Mouse (Mus musculus): ENCODE measurements around the gene Neurod4.
A peak's percentile ranks its signal among the peaks of the same experiment; 100 is the strongest.
"Not testable (repeated sequence)": the region's sequence is repeated elsewhere in the genome, so short reads cannot be mapped to it uniquely, and the experiment has no call there.

Neurod4 gene

DNA sequence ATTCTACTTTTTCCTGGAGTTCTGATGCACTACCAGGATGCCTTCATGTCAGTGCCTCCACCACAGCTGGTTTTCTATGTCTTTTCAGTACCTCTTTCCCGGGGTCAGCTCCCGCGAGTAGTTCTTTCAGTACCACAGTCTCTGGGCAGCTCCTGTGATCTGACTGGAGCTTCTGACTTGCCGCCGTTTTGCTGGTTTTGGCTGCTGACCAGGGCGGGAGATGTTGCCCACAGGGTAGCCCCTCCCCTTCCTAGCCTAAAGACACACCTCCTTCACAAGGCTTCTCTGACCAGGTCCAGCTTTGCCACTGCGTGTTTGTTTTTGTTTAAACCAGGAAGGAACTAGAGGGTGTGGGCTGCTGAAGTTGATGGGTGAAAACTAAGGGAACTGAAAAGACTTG is at the start of gene Neurod4:
Gene Neurod4, minus strand, starts transcription at position 175 of the 400 bp plus-strand sequence.
- peak; percentile 16 to 27 for DNase-seq

DNA sequence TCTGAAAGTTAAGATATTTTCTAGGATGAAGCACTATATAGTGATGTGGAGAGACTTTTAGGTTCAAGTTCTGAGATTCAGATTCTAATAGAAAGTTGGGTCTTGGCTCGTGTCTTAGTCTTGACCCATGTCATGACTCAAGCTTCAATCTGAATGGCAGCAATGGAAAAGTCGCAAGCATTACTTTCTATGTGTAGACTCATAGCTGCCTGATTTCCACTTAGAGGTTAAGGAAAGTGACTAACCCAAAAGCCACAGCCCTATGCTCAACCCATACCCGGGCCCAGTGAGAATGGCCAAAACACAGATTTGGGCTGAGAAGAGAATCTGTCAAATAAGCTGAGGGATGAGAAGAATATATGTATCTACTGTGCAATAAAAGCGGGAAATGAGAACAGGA is 44.2 kb upstream of the Neurod4 start:
- no peak for DNase-seq

DNA sequence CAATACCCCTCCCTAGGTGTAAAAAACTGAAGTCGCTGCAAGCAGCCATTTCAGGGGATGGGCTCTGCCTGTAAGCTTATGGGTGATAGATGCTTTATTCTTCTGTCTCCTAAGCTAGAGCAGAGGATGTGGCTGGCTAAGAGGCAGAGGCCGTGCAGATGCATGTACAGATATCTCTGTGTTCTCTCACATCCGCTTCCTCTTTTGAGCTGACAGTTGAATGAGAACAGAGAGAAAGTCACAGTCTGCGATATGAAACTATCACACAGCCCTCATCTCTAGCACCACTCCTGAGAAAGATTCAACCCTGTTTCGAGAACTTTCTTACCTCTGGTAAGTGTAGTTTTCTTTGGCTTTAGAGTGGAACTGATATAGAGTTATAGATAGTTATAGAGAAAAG is 42.6 kb upstream of the Neurod4 start, which contains the start of gene Tespa1:
Gene Tespa1, plus strand, starts transcription at position 234 of the 400 bp plus-strand sequence.
- DNase-seq, result no peak

DNA sequence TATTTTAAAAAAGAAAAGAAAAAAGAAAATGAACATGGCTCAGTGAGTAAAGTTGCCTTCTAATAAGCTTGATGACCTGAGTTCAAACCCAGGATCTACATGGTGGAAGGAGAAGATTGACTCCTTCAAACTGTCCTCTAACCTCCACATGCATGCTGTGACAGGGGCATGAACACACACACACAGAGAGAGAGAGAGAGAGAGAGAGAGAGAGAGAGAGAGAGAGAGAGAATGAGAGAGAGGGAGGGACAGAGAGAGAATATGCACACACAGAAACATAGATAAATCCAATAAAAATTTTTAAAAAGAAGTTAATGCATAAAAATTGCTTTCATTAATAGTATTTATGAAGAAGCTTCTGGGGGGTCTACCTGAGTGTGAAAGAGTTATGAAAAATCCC is 42.0 kb upstream of the Neurod4 start:
- no peak for DNase-seq

DNA sequence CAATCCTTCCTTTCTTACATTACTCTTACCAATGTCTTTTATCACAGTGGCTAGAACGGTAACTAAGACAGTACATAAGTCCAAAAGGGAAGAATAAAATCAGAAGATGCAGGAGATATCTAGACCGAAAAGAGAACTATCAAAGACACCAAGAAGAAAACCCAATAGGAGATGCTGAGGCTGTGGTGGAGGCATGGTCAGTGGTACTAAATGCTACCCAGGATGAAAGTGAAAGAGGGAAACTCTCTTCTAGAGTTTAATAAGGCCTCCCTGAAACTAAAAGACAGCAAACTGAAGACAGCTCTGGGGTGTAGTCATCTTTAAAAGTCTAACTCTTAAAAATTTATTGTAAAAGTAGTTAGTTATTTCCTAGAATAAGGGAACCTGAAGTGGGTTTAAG is 40.7 kb upstream of the Neurod4 start:
- no peak for DNase-seq

DNA sequence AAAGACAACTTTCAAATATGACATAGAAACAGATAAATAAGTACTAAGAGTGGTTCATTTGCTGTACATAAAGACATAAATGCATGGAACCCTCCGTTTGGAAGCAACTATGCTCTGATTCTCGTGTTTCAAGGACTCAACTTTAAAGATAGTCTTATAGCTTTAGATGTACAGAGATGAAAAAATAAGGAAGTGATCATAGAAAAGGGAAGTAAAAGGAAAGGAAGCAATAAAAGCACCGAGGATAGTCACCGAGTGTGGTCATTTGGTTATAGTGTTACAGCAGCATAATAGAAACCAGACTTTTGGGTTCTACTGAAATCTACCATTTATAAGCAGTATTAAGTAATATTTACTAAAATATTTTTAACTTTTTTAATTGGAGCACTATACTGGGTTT is 38.7 kb upstream of the Neurod4 start:
- DNase-seq, result no peak

DNA sequence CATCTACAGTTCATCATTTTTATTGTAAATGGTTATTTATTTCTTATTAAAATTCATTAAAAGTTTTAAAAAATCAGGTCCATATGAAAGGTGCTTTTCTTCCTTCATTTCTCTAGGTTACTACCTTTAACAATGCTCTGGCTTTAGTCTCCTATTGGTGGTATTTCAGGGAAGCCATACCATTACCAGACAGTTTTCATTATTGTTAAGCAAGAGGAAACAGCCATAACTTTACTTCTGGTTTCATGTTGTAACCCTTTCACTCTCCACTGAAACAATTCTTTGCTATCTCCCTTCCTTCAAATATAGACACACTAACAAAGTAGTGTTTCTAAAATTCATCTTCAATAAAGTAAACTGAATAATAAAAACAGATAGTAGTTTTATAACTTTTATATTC is 35.8 kb upstream of the Neurod4 start:
- no peak for DNase-seq

DNA sequence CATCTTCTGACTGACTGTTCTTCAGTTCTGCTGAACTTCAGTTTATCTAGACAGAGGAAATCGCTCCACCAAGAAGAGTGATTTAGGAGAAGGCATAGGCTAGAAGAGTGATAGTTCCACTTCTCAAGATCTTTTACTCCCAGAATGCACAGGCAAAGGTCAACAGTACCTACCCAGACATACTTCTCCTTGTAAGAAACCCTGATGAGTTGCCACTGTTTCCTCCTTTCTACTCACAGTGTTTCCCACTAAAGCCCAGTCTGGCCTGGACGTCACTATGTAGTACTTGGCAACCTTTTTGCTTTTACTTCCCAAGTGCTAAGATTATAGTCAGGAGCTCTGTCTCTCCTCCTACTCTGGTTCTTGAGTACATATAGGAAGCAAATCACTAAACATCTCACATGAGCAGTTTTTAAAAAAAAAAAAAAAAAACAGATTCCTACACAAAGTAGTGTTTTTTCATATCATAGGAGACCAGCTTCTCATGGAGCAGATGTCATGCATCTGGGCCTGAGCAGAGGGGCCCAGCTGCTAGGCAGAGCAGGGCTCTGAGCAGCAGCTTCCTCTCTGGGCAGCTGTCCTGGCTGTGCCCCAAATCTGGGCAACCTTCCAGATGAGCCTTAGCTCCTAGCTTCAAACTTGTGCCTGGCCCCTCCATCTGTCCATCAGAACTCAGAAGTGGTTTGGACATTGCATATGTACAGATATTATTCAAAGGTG is 34.2 kb upstream of the Neurod4 start:
- peak; percentile 22 to 80 for DNase-seq

DNA sequence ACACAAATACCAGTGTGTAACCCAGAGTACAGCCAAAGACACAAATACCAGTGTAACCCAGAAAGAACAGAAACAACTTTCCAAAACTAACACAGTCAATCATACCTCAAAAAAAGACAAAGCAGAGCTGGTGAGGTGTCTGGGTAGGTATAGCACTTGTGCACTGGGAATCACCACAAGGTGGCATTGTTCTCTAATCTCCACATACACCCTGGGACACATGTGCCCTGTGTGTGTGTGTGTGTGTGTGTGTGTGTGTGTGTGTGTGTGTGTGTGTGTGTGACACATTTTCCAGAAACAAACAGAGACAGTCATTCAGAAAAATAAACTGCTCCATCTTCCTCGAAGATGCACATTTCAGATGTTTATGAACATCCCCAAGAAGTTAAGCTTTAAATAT is 33.5 kb upstream of the Neurod4 start:
- no peak for DNase-seq

DNA sequence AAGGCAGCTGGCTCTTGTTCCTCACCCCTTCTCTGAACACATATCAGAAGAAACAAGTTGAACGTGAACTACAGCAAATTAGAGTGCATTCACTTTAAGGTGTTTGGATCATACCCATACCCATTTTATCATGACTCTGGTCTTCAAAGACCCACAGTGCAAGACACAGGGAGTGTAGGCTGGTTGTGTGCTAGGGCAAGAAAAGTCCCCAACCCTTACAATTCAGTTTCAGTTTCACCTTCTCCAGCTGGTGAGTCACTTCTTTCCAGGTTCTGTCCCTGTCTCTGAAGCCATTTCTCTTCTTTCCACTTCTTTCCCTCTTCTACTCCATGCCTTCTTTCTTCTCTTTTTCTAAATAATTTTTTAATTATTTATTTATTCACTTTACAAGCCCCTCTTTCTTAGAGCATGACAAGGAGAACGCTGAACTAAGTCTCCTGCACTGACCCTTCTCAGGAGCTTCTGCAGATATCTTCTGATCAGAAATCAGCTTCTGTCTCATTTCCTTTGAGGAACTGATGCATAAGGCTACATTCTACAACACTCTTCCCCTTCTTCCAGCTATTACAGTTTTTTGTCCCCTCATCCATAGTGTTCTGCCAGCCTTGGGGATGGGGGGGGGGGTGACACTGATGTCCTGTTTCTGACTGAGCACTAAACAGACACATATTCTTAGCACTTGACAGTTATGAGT is 31.6 kb upstream of the Neurod4 start:
- DNase-seq, result no peak

DNA sequence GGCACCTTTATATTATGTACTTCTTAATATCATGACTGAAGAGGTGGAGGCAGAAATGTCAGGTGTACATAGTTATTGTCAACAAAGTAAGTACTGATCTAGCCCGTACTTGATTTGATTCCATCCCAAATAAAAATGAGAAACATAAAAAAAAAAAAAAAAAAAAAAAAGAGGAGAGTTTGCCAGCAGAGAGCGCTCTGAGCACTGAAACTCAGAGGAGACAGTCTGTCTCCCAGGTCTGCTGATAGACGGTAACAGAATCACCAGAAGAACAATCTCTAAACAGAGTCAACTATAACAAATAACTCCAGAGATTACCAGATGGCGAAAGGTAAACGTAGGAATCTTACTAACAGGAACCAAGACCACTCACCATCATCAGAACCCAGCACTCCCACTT is 24.1 kb upstream of the Neurod4 start:
- DNase-seq, result not testable (repeated sequence)

DNA sequence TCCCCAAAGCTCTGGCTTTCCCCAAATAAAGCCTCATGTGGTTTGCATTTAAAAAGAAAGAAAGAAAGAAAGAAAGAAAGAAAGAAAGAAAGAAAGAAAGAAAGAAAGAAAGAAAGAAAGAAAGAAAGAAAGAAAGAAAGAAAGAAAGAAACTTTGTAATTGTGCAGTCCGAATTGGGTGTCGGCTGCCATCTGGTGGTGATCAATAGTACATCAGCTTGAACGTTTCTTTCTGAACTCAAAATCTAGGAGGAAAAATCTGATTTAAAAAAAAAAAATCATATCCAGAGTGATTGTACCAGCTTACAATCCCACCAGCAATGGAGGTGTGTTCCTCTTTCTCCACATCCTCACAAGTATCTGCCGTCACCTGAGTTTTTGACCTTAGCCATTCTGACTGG is 18.7 kb upstream of the Neurod4 start:
- not testable (repeated sequence) for DNase-seq

DNA sequence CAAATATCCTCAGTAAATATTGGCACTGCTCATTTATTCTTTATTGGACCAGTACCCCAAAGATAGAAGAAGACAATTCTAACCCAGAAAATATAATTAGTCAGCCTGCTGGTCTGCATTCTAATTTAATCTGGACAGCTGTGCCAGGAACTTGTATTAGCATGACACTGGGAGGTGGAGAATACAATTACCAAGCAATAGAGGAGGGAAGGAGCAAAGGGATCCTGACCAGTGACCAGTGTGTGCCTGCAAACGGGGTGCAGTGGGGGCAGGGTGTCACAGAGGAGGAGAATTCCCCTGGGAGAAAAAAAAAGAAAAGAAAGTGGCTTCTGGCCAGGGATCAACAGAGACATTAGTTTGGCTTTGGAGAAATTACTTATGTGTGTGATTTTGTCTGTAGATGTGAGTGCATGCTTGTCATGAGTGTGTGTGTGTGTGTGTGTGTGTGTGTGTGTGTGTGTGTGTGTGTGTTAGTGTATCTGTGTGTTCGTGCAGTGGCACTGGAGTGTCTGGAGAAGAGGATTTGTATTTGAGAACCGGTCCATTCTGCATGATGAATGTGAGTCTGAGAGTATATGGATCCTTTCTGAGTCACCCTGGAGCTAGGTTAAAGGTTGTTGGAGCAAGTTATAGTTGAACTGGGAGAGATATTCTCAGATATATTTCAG is 13.8 kb upstream of the Neurod4 start:
- DNase-seq, result no peak

DNA sequence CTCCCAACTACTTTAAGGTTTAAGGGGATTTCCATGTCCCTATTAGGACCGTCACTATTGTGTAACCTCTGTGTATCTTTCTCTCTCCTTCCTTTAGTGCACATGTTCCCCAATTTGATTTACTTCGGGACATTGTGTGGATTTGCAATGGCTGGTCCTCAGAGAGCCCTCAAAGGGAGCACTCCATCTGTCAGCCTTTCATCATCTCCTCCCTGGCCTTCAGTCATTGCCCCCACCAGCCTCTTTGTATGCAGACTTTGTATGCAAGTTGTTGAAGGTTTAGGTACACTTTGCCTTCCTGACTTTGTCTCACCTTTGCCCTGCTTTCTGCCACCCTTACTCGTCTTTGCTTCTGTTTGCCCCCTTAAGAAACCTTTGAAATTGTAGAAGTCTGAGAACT is 8.0 kb upstream of the Neurod4 start:
- DNase-seq, result no peak

DNA sequence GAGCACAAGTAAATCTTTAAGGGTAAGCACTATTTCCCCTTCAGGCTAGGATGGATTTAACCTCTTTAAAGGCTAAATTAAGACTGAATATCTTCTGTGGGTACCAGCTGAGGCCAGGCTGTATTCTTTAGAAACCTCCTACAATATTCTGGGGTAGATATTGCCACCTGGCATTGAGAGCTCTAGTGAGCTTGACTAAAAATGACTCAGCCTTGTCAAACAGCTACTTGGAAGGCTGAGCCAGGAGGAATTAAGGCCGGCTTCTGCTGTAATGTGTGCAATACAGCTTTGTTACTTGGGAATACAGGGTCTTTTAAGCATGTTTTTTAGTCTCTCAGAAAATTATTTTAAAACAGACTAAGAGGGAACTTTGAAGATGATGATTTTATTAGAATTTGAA is 7.2 kb upstream of the Neurod4 start:
- no peak for DNase-seq

DNA sequence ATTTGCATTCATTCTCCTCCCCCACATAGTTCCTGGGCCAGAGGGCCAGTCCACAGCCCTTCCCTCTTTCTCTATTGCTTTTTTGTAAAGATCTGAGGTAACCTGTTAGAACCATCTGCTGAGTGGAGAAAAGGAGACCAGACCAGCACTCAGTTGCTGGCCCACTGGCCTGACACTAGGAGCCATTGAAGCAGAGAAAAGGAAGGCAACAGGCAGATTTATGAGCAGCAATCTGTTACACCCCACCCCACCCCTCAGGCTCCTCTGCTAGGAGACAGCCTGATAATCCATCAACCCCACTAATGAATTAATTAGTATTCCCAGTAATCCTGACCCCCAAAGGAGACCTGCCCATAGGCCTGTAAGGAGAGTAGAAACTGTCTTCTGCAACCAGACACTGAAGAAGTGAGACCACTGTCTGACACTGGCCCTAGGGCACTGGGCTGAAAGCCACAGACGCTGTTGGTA is 2.0 kb upstream of the Neurod4 start:
- no peak for DNase-seq

DNA sequence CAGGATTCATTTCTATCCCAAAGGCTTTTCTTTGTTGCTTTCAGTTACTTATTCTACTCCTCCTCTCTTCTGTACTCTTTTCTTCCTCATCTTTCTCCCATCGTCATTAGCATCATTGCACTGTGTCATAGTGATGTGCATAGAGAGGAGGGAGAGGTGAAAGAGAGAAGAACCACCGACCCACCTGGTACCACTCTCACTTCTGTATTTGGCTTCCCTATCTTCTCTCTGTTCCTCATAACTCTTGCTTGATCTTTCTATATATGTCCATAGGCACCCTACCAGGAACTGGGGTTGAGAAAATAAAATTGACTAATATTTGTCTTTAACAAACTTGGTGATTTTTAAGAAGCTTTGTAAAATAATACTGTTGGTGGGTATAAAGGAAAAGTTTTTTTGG is 3.5 kb downstream of the Neurod4 start:
- no peak for DNase-seq

DNA sequence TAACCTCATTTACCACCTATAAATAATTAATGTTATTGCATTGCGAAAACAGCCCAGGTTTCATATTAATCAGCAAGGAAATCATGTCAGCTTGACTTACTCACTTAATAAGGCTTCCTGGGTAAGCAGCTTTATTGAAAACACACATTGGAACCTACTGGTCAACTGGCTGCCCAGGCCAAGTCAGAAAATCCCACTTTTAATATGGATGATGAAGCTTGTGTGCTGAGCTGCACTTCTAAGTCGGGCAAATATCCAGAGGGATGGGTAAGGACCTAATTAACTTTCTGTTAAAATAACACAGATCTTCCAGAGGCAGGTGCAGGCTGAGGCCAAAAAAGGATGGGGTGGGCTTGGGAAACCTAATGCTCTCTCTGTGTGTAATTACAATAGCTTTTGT is 4.3 kb downstream of the Neurod4 start:
- DNase-seq, result no peak

DNA sequence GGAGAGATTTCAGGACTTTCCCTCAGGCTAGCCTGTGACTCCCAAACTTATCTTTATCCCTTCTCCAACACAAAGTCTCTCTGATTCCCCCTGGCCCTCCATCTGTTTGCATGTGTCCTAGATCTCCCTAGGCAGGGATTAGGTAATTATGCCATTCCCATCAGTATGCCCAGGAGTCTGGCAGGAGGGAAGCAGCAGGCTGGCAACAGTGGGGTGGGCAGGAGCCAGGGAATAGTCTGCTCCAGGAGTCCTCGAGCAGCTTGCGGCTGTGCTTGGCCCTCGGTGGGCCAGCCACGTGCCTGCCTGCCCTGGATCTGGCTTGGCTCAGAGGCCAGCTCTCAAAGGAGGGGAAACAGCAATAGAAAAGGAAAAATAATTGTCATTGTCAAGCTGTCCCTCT is 16.8 kb downstream of the Neurod4 start:
- DNase-seq, result no peak

DNA sequence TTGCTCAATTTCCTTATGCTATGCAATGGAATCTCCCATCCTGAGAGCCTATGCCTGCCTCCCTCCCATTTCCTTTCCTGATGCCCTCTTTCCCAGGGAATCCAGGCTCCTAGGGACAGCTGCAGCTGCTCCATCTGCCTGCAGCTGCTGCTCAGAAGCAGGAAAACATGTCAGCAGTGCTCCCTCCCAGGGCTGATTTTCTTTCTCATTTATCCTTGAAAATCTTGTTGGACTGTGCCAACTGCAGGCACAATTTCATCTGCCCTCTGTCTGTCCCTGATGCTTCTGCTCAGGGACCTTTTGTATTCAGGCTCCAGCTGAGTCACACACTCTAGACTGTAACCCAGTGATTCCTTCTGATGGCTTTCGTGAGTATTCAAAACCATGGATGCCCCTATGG is 20.6 kb downstream of the Neurod4 start:
- no peak for DNase-seq

DNA sequence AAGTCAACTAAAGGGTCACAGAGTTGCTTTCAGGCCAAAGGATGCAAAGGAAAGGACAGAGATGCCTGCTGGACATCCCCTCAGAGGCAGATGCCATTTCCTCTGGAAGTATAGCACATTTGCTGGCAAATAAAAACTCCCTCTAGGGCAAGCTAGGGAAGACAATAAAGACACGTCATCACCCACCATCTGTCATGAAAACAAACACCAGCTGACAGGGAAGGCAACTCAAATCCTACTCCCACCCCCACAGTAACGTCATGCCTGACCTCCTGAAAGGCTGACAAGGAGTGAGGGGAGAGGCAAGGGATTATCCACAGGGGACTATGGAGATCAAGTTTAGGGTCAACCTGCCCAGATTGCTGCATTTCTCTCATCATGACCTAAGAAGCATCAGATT is 35.8 kb downstream of the Neurod4 start:
- DNase-seq, result no peak

DNA sequence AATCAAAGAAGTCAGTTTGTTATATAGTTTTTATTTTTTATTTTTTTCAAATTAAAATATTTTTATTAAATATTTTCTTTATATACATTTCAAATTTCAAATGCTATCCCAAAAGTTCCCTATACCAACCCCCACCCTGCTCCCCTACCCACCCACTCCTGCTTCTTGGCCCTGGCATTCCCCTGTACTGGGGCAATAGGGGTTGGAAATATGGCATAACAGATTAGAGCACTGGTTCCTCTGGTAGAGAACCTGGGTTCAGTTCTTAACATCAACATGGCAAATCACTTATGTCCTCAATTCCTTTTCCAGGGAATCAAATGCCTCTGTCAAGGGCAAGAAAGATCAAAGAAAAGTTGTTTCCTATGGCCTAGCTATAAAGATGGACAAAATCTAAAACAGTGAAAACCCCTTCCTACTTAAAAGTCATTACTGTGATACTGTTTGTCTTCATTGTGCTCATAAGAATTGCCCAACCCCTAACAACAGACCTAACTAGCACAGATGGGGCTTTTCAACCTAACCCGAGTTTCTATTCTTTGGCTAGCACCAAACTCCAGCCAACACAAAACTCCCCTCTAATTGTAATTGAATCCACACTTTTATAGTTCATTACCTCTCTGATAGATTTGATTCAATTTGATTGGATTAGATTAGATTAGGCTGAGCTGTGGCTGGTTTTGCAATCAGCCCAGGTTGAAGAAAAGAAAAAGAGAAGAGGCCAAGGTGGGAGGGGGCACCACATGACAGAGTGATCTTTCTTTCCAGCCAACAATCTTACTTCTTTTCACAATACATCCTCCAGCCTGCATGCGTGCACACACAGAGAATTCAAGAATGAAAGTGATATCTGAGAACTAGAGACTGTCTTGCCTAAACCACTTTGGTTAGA is 41.5 kb downstream of the Neurod4 start:
- no peak for DNase-seq

DNA sequence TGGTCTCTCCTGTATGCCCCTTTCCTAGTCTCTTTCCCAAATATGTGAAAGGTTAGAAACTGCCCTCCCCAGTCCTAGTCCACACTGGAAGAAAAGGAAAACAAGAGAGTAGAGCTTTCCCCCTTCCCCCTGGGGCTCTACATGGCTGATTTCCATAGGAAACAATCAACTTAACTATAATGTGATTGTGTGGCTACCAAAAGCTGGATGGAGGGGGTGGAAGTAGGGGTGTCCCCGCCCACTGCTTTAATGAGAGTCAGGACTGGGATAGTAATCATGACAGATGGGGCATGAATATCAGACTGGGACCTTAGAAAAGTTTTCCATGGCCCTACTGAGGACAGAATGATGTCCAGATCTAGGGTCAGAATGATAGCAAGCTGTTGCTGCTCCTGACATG is 45.5 kb downstream of the Neurod4 start:
- DNase-seq, result no peak

Measured in lung, postnatal 4 days (tissue).